Mouse (Mus musculus) heart, embryonic 11.5 days (tissue): ENCODE results near the gene Dmp1. TPM values are rescaled to one million over a fixed set of nuclear protein-coding genes. Genes with fewer than 3 reads are reported as not detected.

Source experiments
- ATAC-seq: fragments of 200-750 bp; cut with Nextera tagmentation; replicated peaks from 2 replicates; pipeline ENCODE4 v1.8.0; 2017; ENCODE audit warnings: moderate library complexity; ENCODE audit not compliant: insufficient number of reproducible peaks, low FRiP score, low TSS enrichment
- H3K27ac ChIP-seq: fragments of 300-500 bp; sonication (generic); 2 replicates; pipeline ENCODE4 v1.5.1; 2014; ENCODE audit warnings: mild to moderate bottlenecking, low read depth, low read length
- H3K27me3 ChIP-seq: fragments of 300-500 bp; sonication (generic); 2 replicates; pipeline ENCODE4 v1.6.1; 2014; ENCODE audit warnings: mild to moderate bottlenecking, low read length, mixed read lengths; ENCODE audit not compliant: control insufficient read depth, insufficient read depth
- H3K36me3 ChIP-seq: fragments of 300-500 bp; sonication (generic); 2 replicates; pipeline ENCODE4 v1.6.1; 2014; ENCODE audit warnings: mild to moderate bottlenecking, low read length, moderate library complexity, mixed read lengths; ENCODE audit not compliant: control insufficient read depth, insufficient read depth
- H3K4me1 ChIP-seq: fragments of 300-500 bp; sonication (generic); 2 replicates; pipeline ENCODE4 v1.6.1; 2014; ENCODE audit warnings: low read length; ENCODE audit not compliant: control insufficient read depth, insufficient read depth
- H3K4me2 ChIP-seq: fragments of 300-500 bp; sonication (generic); 2 replicates; pipeline ENCODE4 v1.6.1; 2014; ENCODE audit warnings: mild to moderate bottlenecking, moderate library complexity
- H3K4me3 ChIP-seq: fragments of 300-500 bp; sonication (generic); 2 replicates; pipeline ENCODE4 v1.5.1; 2014; ENCODE audit warnings: low read depth, low read length
- H3K9ac ChIP-seq: fragments of 300-500 bp; sonication (generic); 2 replicates; pipeline ENCODE4 v1.6.1; 2014; ENCODE audit warnings: mild to moderate bottlenecking, low read depth, low read length, moderate library complexity
- H3K9me3 ChIP-seq: fragments of 300-500 bp; sonication (generic); replicated peaks from 2 replicates; pipeline ENCODE4 v1.6.1; 2016; ENCODE audit warnings: low read length; ENCODE audit not compliant: control insufficient read depth
- WGBS: fragments of 180-500 bp; shearing (Covaris S2); extraction: QIAGEN DNeasy Blood & Tissue Kit; methylation state at CpG from one replicate; pipeline ENCODE4 v1.1.7; 2014; ENCODE audit not compliant: insufficient replicate concordance; 5-methylcytosine and 5-hydroxymethylcytosine counted together
- polyA plus RNA-seq: library from polyadenylated mRNA; unstranded; fragments of >200 nt; fragmentation: Nextera tagmentation; extraction: Ambion mirVana; gene quantifications from 2 replicates; pipeline ENCODE4 v1.2.1, GENCODE M21; 2014

Dmp1 gene
- polyA plus RNA-seq, 1 experiment from 2014 or later: not detected

DNA sequence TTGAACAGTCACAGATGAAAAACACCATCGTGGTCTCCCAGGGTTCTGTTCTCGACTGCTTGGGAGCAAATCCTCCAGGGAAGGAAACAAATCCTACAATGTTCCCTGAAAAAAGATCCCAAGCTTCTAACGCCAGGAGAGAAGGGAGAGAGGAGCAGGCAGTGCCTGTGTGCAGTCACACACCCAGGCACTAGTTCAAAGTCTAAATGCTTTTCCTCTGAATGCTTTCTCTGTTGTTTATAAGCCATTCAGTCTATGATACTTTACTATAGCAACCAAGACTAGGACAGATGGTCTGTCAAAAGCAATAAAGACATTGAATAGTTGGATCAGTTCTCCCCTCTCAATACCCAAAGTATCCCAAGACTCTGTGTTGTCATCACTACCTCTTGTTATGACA is 15.1 kb upstream of the Dmp1 start:
- Histone ChIP-seq H3K36me3 (no peaks in the 10 kb centered on the region), H3K4me1 (no peaks in the 10 kb centered on the region), H3K9ac (no peak overlapping the region), H3K27ac (no peak overlapping the region), H3K9me3 (0 out of 2 replicates have a peak, but pooled peaks cover 2% of the 10 kb centered on the region), H3K27me3 (no peaks in the 10 kb centered on the region), H3K4me3 (no peak overlapping the region), H3K4me2 (no peak overlapping the region)
- 66% methylated on average over 3 of the region's 3 CpGs for WGBS
- no peak for ATAC-seq

DNA sequence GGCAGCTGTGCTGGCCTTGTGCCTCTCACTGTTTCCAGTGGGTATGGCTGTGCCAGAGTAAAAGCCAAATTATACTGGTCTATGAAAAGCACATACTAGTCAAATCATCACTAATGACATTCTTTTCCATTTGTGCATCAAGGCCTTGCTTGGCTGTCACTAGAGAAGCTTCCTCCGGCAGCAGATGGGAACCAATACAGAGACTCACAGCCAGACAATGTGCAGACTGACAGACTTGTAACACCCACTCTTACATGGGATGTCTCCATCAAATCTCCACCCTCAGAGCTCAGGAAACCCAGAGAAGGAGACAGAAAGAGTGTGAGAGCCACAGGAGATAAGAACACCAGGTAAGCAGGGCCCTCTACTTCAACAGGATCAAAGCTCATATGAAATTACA is 7.3 kb upstream of the Dmp1 start:
- Histone ChIP-seq H3K4me1 (no peaks in the 10 kb centered on the region), H3K4me2 (no peak overlapping the region), H3K9me3 (no peaks in the 10 kb centered on the region), H3K9ac (no peak overlapping the region), H3K27me3 (no peaks in the 10 kb centered on the region), H3K4me3 (no peak overlapping the region), H3K27ac (no peak overlapping the region), H3K36me3 (no peaks in the 10 kb centered on the region)
- ATAC-seq: no peak
- WGBS: 97% methylated on average over 1 of the region's 1 CpGs

DNA sequence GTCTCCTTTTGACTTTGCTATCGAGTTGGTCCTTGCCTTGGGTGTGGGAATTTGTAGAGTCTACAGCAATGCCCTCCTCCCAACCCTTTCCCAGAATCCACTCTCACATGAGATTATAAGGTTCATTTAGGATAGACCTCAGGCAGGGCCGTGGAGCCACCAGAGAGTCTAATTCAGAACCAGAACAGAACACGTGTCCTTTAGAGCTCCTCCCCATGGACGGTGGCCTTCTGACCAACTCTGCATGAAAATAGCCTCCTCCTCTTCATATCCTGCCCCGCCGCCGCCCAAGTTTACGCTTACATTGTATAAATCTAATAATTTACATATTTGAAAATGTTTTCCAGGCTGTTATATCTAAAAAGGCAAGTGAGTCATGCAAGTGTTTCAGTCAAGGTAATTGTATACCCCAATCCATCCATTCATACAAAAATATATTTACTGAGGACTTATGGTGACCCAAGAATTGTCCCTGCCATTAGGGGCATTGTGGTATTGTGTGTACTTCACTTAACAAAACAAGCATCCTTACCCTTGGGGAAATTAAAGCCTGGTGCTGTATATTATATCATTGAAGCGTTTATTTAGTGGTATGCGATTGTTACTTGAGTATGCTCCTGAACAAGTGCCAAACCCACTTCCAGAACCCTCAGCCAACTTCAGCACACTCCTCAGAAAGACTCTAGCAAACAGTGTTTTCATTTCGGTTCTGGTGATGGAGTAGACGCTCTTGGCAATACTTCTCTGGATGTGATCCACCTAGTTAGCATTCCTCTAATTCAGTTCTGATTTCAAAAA is 1.1 kb upstream of the Dmp1 start:
- H3K4me1 ChIP-seq: no peaks in the 10 kb centered on the region
- no peak overlapping the region for H3K4me3 ChIP-seq
- ATAC-seq: no peak
- 85% methylated on average over 12 of the region's 12 CpGs for WGBS
- no peak overlapping the region for H3K27ac ChIP-seq
- no peaks in the 10 kb centered on the region for H3K36me3 ChIP-seq
- no peak overlapping the region for H3K9ac ChIP-seq
- H3K9me3 ChIP-seq: no peaks in the 10 kb centered on the region
- no peak overlapping the region for H3K4me2 ChIP-seq
- H3K27me3 ChIP-seq: no peaks in the 10 kb centered on the region

DNA sequence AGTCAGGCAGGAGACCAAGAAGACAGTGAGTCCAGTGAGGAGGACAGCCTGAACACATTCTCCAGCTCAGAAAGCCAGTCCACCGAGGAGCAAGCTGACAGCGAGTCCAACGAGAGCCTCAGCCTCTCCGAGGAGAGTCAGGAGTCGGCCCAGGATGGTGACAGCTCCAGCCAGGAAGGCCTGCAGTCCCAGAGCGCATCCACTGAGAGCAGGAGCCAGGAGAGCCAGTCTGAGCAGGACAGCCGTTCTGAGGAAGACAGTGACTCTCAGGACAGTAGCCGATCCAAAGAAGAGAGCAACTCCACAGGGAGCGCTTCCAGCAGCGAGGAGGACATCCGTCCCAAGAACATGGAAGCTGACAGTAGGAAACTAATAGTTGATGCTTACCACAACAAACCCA is 10.1 kb downstream of the Dmp1 start:
- Histone ChIP-seq H3K9ac (no peak overlapping the region), H3K9me3 (no peaks in the 10 kb centered on the region), H3K4me2 (no peak overlapping the region), H3K36me3 (no peaks in the 10 kb centered on the region), H3K27ac (no peak overlapping the region), H3K27me3 (no peaks in the 10 kb centered on the region), H3K4me3 (no peak overlapping the region), H3K4me1 (no peaks in the 10 kb centered on the region)
- WGBS: 71% methylated on average over 11 of the region's 11 CpGs
- ATAC-seq: no peak

DNA sequence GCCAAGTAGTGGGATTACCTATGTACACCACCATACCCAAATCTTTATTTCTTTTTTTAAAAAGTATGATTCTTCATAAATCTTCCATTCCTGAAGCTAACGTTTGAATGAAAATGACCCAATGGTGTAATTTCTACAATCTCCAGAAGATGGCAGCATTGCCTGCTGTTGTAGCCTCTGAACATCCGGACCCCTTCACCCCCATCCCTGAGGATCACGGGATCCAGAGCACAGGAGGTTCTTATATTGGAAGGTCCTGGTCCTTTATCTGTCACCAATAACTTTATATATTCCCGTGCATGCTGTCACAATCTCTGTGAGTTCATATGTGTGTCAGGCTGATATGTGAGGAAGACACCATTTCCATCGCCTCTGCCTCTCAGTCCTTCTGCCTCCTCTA is 16.5 kb downstream of the Dmp1 start:
- ATAC-seq: no peak; the same call in 1 of the 2 replicates
- no peak overlapping the region for H3K4me2 ChIP-seq
- no peak overlapping the region for H3K9ac ChIP-seq
- WGBS: 33% methylated on average over 5 of the region's 5 CpGs
- no peaks in the 10 kb centered on the region for H3K4me1 ChIP-seq
- no peak overlapping the region for H3K4me3 ChIP-seq
- no peaks in the 10 kb centered on the region for H3K36me3 ChIP-seq
- H3K9me3 ChIP-seq: no peaks in the 10 kb centered on the region
- no peak overlapping the region for H3K27ac ChIP-seq
- no peaks in the 10 kb centered on the region for H3K27me3 ChIP-seq

DNA sequence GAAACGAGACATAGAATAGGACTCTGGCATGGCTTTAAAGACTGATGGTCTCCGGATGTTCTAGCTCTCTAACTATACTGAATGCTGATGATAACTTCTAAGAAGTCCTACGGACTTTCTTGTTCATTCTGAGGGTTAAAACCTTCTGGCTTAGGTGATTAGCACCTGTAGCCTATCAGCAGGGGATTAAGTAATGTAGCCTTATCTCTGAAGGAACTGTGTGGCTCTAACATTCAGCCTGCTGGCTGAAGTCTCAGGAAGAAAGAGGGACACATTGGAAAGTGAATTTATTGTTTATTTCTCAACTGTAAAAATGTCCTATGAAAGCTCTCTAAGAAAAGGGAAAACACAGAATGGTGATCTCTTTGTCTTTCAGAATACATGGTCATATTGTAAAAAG is 21.9 kb downstream of the Dmp1 start:
- no peak for ATAC-seq
- no peaks in the 10 kb centered on the region for H3K9me3 ChIP-seq
- H3K27ac ChIP-seq: no peak overlapping the region
- H3K27me3 ChIP-seq: no peaks in the 10 kb centered on the region
- H3K9ac ChIP-seq: no peak overlapping the region
- no peak overlapping the region for H3K4me2 ChIP-seq
- H3K36me3 ChIP-seq: no peaks in the 10 kb centered on the region
- no peak overlapping the region for H3K4me3 ChIP-seq
- 43% methylated on average over 3 of the region's 3 CpGs for WGBS
- no peaks in the 10 kb centered on the region for H3K4me1 ChIP-seq

DNA sequence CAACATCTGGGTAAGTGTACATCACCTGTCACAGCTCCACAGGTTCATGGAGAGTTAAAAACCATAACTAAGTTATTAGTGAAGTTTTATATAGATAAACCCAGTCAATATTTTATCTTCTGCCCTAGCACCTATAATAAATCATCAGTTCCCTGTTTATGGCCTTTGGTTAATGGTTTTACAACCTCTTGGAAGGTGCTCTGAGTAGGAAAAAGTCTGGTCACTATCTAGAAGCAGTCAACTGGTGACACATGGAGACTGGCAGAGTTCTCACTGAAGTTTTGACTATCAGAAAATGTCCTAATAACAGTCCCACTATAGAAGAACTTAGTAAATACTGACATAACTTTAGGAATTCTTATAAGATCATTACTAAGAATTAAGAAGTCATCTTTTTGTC is 22.3 kb downstream of the Dmp1 start:
- no peak overlapping the region for H3K27ac ChIP-seq
- no peaks in the 10 kb centered on the region for H3K9me3 ChIP-seq
- H3K4me2 ChIP-seq: no peak overlapping the region
- H3K27me3 ChIP-seq: no peaks in the 10 kb centered on the region
- H3K9ac ChIP-seq: no peak overlapping the region
- no peak overlapping the region for H3K4me3 ChIP-seq
- no peak for ATAC-seq
- H3K36me3 ChIP-seq: no peaks in the 10 kb centered on the region
- H3K4me1 ChIP-seq: no peaks in the 10 kb centered on the region

DNA sequence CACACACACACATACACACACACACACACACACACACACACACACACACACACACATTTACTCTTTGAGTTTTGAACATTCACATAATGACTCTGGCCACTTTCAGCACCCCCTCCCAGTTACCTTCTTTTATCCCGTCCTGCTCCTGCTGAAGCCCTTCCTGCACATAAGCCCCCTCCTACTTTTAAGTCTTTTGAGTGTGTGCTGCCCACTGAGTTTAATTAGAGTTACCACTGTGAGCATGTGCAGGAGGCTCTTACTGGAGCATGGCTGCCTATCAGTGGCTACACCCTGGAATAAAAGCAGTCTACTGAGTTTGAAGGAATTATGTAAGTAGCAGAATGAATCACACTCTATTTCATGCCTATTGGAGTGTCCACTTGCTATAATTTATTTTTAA is 26.1 kb downstream of the Dmp1 start:
- no peak overlapping the region for H3K4me3 ChIP-seq
- 46% methylated on average over 1 of the region's 1 CpGs for WGBS
- no peak for ATAC-seq
- no peak overlapping the region for H3K9ac ChIP-seq
- H3K4me2 ChIP-seq: no peak overlapping the region
- no peaks in the 10 kb centered on the region for H3K36me3 ChIP-seq
- no peak overlapping the region for H3K27ac ChIP-seq
- no peaks in the 10 kb centered on the region for H3K9me3 ChIP-seq
- no peaks in the 10 kb centered on the region for H3K27me3 ChIP-seq
- no peaks in the 10 kb centered on the region for H3K4me1 ChIP-seq

DNA sequence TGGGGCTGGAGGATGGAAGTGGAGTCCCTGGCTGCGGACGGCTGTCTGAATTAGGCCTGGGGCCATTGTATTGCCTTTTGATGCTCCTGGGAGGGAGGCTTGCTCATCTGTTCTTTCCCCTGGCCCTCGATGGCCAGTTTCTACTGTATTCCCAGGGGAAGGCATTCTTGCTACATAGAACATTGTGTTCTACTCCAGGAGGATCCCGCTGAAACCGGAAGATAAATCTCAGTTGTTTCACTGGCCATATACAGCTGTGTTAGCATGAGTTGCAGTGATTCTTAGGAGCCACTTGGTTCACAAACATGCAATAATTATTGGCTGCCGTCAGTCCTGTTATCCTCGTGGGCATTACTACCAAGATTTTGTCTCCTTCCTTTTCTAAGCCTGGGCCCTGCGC is 34.3 kb downstream of the Dmp1 start:
- Histone ChIP-seq H3K4me2 (no peak overlapping the region), H3K9me3 (no peaks in the 10 kb centered on the region), H3K36me3 (no peaks in the 10 kb centered on the region), H3K9ac (no peak overlapping the region), H3K27ac (no peak overlapping the region), H3K27me3 (no peaks in the 10 kb centered on the region), H3K4me1 (no peaks in the 10 kb centered on the region), H3K4me3 (no peak overlapping the region)
- ATAC-seq: no peak
- 77% methylated on average over 8 of the region's 8 CpGs for WGBS
